Mouse (Mus musculus): Measurements from ENCODE around the gene Kng1.

The Kng1 gene

DNA sequence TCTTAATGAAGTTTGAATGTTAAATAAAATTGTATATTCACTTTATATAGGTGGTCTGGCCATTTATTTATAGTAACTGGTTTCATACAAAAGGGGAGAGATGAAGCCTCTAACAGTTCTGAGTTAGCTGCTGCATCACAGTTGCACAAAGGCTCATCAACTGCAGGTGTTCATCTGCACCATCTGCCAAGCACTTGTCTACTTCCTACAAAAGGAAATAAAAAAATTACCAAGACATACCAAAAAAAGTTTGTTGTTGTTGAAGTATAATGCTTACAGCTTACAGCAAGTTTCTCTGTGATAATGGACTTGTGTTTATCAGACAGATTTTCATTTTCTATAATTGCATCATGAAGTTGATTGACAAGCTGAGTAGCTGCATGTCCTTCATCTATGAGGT lies 56.2 kb downstream of the Kng1 start:
- no peak for DNase-seq (ENCODE audit: low read depth, low spot score)

GRCm38 (mm10) chr16:23114339-23115171 lies 56.9 kb downstream of the Kng1 start:
- DNase-seq (ENCODE audit: low read depth, low spot score), result no peak

DNA sequence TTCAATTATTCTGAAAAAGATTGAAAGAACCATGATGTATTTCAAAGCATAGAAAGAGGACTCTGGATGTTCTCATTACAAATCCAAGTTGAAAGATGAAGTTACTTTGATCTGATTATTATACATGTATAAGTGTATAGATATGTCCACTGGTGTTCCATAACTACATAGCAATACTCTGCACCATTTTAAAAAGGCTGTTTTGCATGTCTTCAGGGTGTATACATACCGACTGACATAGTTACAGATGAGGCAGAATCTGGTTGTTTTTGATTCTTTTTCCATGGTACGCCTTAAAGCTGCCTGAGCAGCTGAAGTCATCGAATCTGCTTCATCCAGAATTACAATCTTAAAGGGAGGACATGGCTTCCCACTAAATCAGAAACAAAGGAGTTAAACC lies 57.8 kb downstream of the Kng1 start:
- no peak for DNase-seq (ENCODE audit: low read depth, low spot score)

- no peak for DNase-seq (ENCODE audit: low read depth, low spot score)
Observed at GRCm38 (mm10) chr16:23117173-23117572, 59.5 kb downstream of the Kng1 start.

DNA sequence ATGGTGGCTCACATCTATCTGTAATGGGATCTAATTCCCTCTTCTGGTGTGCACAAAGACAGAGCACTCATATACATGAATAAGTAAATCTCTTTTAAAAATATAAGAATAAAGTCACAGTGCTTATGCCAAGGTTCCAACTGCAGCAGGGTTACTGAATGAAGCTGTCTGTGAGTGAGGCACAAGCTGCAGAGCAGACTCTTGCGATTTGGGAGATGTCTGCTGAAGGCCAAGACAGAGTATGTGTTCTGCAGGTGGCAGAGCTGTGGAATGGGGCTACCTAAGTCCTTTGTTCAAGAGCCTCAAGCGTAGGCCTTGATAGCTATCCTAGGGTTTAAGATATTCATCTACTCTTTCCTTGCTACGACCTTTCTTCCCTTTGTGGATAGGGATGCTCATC lies 64.8 kb downstream of the Kng1 start:
- no peak for DNase-seq (ENCODE audit: low read depth, low spot score)

- DNase-seq (ENCODE audit: low read depth, low spot score), result no peak
Observed at GRCm38 (mm10) chr16:23123104-23123503, 65.4 kb downstream of the Kng1 start.

- DNase-seq (ENCODE audit: low read depth, low spot score), result no peak
Observed at GRCm38 (mm10) chr16:23124398-23124797, 66.7 kb downstream of the Kng1 start.

GRCm38 (mm10) chr16:23127311-23127672 lies 69.6 kb downstream of the Kng1 start:
- DNase-seq (ENCODE audit: low read depth, low spot score), result no peak

DNA sequence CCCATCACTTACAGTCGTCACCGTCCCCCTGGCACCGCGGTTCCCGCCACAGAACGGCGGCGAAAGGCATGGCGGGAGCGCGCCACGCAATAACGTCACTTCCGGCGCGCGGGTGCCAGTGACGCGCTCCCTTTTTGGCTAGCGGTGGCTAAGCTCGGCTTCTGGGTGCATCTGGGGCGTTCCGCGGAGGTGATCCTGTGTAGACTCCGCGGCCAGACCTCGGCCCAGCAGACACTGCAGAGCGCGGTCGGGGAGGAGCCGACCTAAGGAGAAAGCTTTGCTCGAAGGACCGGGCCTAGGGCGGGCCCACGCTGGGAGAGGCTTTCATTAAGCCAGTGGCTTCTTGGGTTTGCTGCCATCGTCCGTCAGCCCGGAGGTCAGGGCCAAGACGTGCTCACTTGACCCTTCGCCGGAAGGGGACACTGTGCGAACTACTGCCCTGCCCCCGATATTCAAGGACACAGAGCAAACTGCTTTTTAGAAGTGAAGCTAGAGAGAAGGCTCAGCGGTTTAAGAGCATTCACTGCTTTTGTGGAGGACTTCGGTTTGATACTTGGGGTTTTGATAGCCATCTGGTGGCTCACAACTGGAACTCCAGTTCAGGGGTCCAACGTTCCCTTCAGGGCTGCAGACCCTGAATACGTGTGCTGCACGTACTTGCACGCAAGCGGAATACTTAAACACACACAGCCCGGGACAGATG lies 70.2 kb downstream of the Kng1 start, which contains the start of gene Rfc4:
Gene Rfc4 (minus strand): TSS at position 65 of the 703 bp plus-strand sequence.
- peak; percentile 83 for DNase-seq (ENCODE audit: low read depth, low spot score)

- DNase-seq (ENCODE audit: low read depth, low spot score), result no peak
Observed at GRCm38 (mm10) chr16:23130303-23130702, 72.6 kb downstream of the Kng1 start.
